Mouse (Mus musculus) thymus, adult 2 months (tissue): Measurements from ENCODE around the gene Midn. TPM values are rescaled to one million over a fixed set of nuclear protein-coding genes. Genes with fewer than 3 reads are reported as not detected.

Experiments
- DNase-seq: peaks from one replicate; pipeline ENCODE4 v3.0.0; 2021
- H3K27ac ChIP-seq: fragments of 200-500 bp; 2 replicates; pipeline ENCODE4 v1.5.1; 2012; ENCODE audit warnings: low read length, control low read depth; ENCODE audit not compliant: control insufficient read depth, insufficient read depth
- H3K27me3 ChIP-seq: fragments of 200-500 bp; 2 replicates; pipeline ENCODE4 v1.6.1; 2012; ENCODE audit warnings: mild to moderate bottlenecking, low read length, moderate library complexity, mixed read lengths; ENCODE audit not compliant: control insufficient read depth, insufficient read depth
- H3K36me3 ChIP-seq: fragments of 200-500 bp; 2 replicates; pipeline ENCODE4 v1.6.1; 2012; ENCODE audit warnings: mild to moderate bottlenecking, low read length, moderate library complexity; ENCODE audit not compliant: control insufficient read depth, insufficient read depth
- H3K4me1 ChIP-seq: fragments of 200-500 bp; replicated peaks from 2 replicates; pipeline ENCODE4 v1.6.1; 2012; ENCODE audit warnings: low read length; ENCODE audit not compliant: control insufficient read depth, insufficient read depth
- H3K4me3 ChIP-seq: fragments of 200-500 bp; 2 replicates; pipeline ENCODE4 v1.5.1; 2012; ENCODE audit warnings: mild to moderate bottlenecking, low read length, control low read depth, moderate library complexity; ENCODE audit not compliant: control insufficient read depth, insufficient read depth
- CTCF ChIP-seq: fragments of 200-500 bp; IDR thresholded peaks from 2 replicates; pipeline ENCODE4 v1.5.1; 2012; ENCODE audit warnings: mild to moderate bottlenecking, control low read depth, low read length, moderate library complexity, borderline replicate concordance; ENCODE audit not compliant: control insufficient read depth, poor library complexity, insufficient read depth; ENCODE audit errors: extremely low read depth
- POLR2A ChIP-seq: fragments of 200-500 bp; IDR thresholded peaks from 2 replicates; pipeline ENCODE4 v1.6.1; 2012; ENCODE audit warnings: mild to moderate bottlenecking, low read length, control low read depth, moderate library complexity; ENCODE audit not compliant: control insufficient read depth, poor library complexity, insufficient read depth; ENCODE audit errors: extremely low read depth
- WGBS: fragments of 180-500 bp; shearing (Covaris S2); methylation state at CpG from one replicate; pipeline ENCODE4 v1.1.7; 2018; 5-methylcytosine and 5-hydroxymethylcytosine counted together
- polyA plus RNA-seq: library from polyadenylated mRNA; depleted of rRNA; stranded (reverse); fragments of >200 nt; gene quantifications from 2 replicates; pipeline ENCODE4 v1.2.3, GENCODE M21; 2012

The Midn gene
- polyA plus RNA-seq, 1 experiment: 342 TPM

DNA sequence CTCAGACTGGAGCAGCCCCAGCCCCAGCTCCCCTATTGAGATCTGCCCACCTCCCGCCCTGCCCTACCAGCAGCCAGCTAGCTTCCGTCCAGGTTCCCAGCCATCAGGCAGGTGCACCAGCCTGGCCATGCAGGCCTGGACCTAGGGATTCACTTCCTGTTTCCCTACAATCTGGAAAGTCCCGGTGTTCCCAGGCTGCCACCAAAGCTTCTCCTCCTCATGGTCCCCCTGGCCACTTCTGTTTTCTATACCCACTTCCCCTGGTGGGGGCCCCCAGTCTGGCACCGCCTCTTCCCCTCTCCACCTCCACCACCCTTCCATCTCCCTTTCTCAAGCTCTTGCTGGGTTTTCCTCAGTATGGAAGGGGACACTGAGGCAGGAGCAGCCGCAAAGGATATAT, 42.6 kb upstream of the Midn start, which contains the start of gene Sbno2:
Gene Sbno2, minus strand, starts transcription at position 112 of the 400 bp plus-strand sequence.
- no peak for DNase-seq
- Histone ChIP-seq H3K4me1 (peaks cover 17% of the 10 kb centered on the region), H3K4me3 (no peak within 1 kb of the TSS), H3K36me3 (no peaks in the 10 kb centered on the region), H3K27ac (peak within 1 kb of the TSS; percentile 7; the same call in 1 of the 2 replicates), H3K27me3 (no peaks in the 10 kb centered on the region)
- TF ChIP-seq POLR2A: no peak
- TF ChIP-seq CTCF: no peak
- 58% methylated on average over 5 of the region's 5 CpGs for WGBS

- no peak for TF ChIP-seq CTCF
- TF ChIP-seq POLR2A: no peak
- Histone ChIP-seq H3K4me1 (peaks cover 12% of the 10 kb centered on the region), H3K27me3 (no peaks in the 10 kb centered on the region), H3K4me3 (no peak overlapping the region), H3K27ac (peak overlapping the region; percentile 7; the same call in 1 of the 2 replicates), H3K36me3 (no peaks in the 10 kb centered on the region)
- DNase-seq: no peak
- 71% methylated on average over 5 of the region's 5 CpGs for WGBS
Measured at GRCm38 (mm10) chr10:80105926-80106325, 42.1 kb upstream of the Midn start.

GRCm38 (mm10) chr10:80107678-80108077, 40.4 kb upstream of the Midn start:
- H3K36me3 ChIP-seq: no peaks in the 10 kb centered on the region
- WGBS: 96% methylated on average over 6 of the region's 6 CpGs
- H3K27ac ChIP-seq: no peak overlapping the region
- H3K4me1 ChIP-seq: peaks cover 1% of the 10 kb centered on the region; the same call in 1 of the 2 replicates
- TF ChIP-seq POLR2A (no peak), CTCF (no peak)
- no peaks in the 10 kb centered on the region for H3K27me3 ChIP-seq
- H3K4me3 ChIP-seq: no peak overlapping the region
- no peak for DNase-seq

- Histone ChIP-seq H3K4me1 (peaks cover 29% of the 10 kb centered on the region), H3K4me3 (peak overlapping the region; percentile 62), H3K27me3 (no peaks in the 10 kb centered on the region), H3K27ac (peak overlapping the region; percentile 67), H3K36me3 (no peaks in the 10 kb centered on the region)
- TF ChIP-seq POLR2A (no peak), CTCF (peak; percentile 76; the same call in 1 of the 2 replicates)
- DNase-seq: peak; percentile 94
- WGBS: 4% methylated on average over 27 of the region's 27 CpGs
Measured at GRCm38 (mm10) chr10:80114341-80115284, 33.5 kb upstream of the Midn start.

GRCm38 (mm10) chr10:80115290-80115943, 32.7 kb upstream of the Midn start, which contains the start of gene Stk11:
Gene Stk11 (plus strand): TSS chr10:80115803.
- TF ChIP-seq POLR2A (peak; percentile 64), CTCF (no peak; the same call in 1 of the 2 replicates)
- no peaks in the 10 kb centered on the region for H3K27me3 ChIP-seq
- under 1% methylated on average over 70 of the region's 70 CpGs for WGBS
- peak within 1 kb of the TSS; percentile 73 for H3K4me3 ChIP-seq
- peak; percentile 99 for DNase-seq
- H3K36me3 ChIP-seq: no peaks in the 10 kb centered on the region
- H3K4me1 ChIP-seq: peaks cover 29% of the 10 kb centered on the region
- H3K27ac ChIP-seq: peak within 1 kb of the TSS; percentile 67

DNA sequence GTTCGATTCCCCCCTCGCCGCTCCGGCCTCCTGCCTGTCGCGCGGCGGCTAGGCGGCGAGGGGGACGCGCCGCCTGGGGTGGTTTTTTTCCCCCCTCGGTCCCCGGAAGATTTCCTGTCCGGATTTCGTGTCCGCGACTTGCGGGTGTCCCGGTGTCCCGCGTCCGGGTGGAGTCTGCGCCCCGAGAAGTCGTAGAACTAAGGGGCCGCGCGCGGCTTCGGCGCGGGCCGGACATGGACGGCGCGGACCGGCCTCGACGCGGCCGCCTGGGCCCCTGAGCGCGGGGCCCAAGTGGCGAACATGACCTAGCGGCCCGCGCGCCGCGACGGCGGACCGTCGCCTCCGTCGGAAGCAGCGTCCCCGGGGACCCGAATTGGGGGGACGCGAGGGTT, 32.1 kb upstream of the Midn start:
- Histone ChIP-seq H3K4me1 (peaks cover 29% of the 10 kb centered on the region), H3K27me3 (no peaks in the 10 kb centered on the region), H3K27ac (peak overlapping the region; percentile 13; the same call in 1 of the 2 replicates), H3K4me3 (peak overlapping the region; percentile 73), H3K36me3 (no peaks in the 10 kb centered on the region)
- under 1% methylated on average over 63 of the region's 63 CpGs for WGBS
- no peak for DNase-seq
- TF ChIP-seq POLR2A (no peak), CTCF (no peak)
